Mouse (Mus musculus): ENCODE measurements at regions not wholly inside any gene's neighbourhood (a gene's known extent, or its start where the extent isn't known, plus 50 kb on each side); places are given as distances from the start of the nearest gene placed in this dataset.
A peak's percentile ranks its signal among the peaks of the same experiment; 100 is the strongest.

- no peaks in the 10 kb centered on the region for H3K36me3 ChIP-seq (ENCODE audit: control insufficient read depth, insufficient read depth, low read length, poor library complexity, severe bottlenecking)
- no peak for DNase-seq (ENCODE audit: low read depth, low spot score)
Observed at GRCm38 (mm10) chr17:65081779-65082086, 245.9 kb upstream of the 4930583I09Rik start.

GRCm38 (mm10) chr17:65081072-65081778 is 245.4 kb upstream of the 4930583I09Rik start:
- DNase-seq (ENCODE audit: low read depth, low spot score), result no peak
- Histone ChIP-seq H3K36me3 (ENCODE audit: control insufficient read depth, insufficient read depth, low read length, poor library complexity, severe bottlenecking) (no peaks in the 10 kb centered on the region), H3K27me3 (ENCODE audit: control insufficient read depth, insufficient read depth, low read length, poor library complexity, severe bottlenecking) (no peaks in the 10 kb centered on the region)

More at GRCm38 (mm10) chr17:65081779-65082086, 245.9 kb upstream of the 4930583I09Rik start:
- H3K27me3 ChIP-seq (ENCODE audit: control insufficient read depth, insufficient read depth, low read length, poor library complexity, severe bottlenecking), result no peaks in the 10 kb centered on the region

GRCm38 (mm10) chr17:65074878-65075277 is 239.0 kb upstream of the 4930583I09Rik start:
- no peaks in the 10 kb centered on the region for H3K27me3 ChIP-seq (ENCODE audit: control insufficient read depth, insufficient read depth, low read length, poor library complexity, severe bottlenecking)
- no peaks in the 10 kb centered on the region for H3K36me3 ChIP-seq (ENCODE audit: control insufficient read depth, insufficient read depth, low read length, poor library complexity, severe bottlenecking)
- no peak for DNase-seq (ENCODE audit: low read depth, low spot score)

DNA sequence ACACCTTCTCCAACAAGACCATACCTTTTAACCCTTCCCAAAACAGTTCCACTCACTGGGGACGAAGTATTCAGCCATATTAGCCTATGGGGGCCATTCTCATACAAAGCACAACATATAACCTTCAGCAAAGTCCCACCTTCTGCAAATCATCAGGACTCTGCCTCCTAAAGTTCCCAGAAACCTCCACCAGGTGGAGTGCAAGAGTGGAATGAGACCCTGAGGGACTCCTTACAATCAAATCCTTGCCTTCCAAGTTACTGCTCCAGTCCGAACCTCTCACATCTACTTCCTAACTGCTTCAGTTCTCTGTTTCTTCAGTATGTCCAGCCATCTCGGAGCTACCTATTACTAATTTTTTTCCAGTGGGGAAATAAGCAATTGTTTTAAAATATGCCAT is 235.2 kb upstream of the 4930583I09Rik start:
- H3K36me3 ChIP-seq (ENCODE audit: control insufficient read depth, insufficient read depth, low read length, poor library complexity, severe bottlenecking), result no peaks in the 10 kb centered on the region
- H3K27me3 ChIP-seq (ENCODE audit: control insufficient read depth, insufficient read depth, low read length, poor library complexity, severe bottlenecking), result no peaks in the 10 kb centered on the region
- DNase-seq (ENCODE audit: low read depth, low spot score), result no peak

DNA sequence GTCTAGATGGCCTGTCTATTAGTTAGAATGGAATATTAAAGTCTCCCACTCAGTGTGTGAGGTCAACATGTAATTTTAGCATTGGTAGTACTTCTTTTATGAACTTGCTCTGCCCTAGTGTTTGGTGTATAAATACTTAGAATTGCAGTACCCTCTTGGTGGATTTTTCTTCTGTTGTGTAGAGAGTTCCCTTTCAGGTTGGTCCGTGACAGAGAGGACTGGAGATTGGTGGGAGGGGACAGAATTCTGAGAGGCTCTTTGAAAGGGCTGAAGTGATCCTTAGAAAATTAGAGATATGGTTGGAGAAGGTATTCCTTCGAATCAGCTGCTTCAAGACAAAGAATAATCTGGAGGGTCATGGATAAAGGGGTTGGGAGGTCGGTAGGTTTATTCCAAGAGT is 230.3 kb upstream of the 4930583I09Rik start:
- no peak for DNase-seq (ENCODE audit: low read depth, low spot score)
- Histone ChIP-seq H3K36me3 (ENCODE audit: control insufficient read depth, insufficient read depth, low read length, poor library complexity, severe bottlenecking) (no peaks in the 10 kb centered on the region), H3K27me3 (ENCODE audit: control insufficient read depth, insufficient read depth, low read length, poor library complexity, severe bottlenecking) (no peaks in the 10 kb centered on the region)

- H3K36me3 ChIP-seq (ENCODE audit: control insufficient read depth, insufficient read depth, low read length, poor library complexity, severe bottlenecking), result no peaks in the 10 kb centered on the region
- no peaks in the 10 kb centered on the region for H3K27me3 ChIP-seq (ENCODE audit: control insufficient read depth, insufficient read depth, low read length, poor library complexity, severe bottlenecking)
- no peak for DNase-seq (ENCODE audit: low read depth, low spot score)
Observed at GRCm38 (mm10) chr17:65056059-65056458, 220.2 kb upstream of the 4930583I09Rik start.

DNA sequence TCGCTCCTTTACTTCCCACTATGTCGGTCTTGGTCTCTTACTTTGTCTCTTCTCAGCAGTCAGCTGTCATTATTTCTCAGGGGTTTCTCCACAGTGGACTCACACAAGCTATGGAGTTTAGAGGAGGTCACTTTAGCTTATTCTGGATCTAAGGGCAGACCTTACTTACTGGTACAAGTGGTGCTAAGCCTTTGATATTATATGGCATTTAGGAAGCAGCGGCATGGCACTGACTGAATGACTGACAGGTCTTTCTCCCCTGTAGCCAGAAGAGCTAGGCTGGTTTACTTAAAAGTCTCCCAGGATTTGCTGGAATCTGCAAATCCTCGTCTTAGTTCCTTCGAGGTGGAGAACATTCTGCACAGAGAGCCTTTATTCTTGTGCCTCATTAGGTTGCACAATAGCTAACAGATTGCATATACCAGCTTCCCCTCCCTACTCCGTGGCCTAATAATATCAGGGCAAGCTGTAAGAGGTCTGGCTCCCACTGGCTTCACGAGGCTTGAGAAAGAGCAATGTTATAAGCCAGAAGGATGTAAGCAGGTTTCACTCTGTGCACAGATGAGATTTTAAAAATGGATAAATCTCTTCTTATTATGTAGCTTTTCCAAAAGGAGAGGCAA is 214.1 kb upstream of the 4930583I09Rik start:
- no peaks in the 10 kb centered on the region for H3K36me3 ChIP-seq (ENCODE audit: control insufficient read depth, insufficient read depth, low read length, poor library complexity, severe bottlenecking)
- no peaks in the 10 kb centered on the region for H3K27me3 ChIP-seq (ENCODE audit: control insufficient read depth, insufficient read depth, low read length, poor library complexity, severe bottlenecking)
- DNase-seq (ENCODE audit: low read depth, low spot score), result no peak

- DNase-seq (ENCODE audit: low read depth, low spot score), result no peak
- no peaks in the 10 kb centered on the region for H3K27me3 ChIP-seq (ENCODE audit: control insufficient read depth, insufficient read depth, low read length, poor library complexity, severe bottlenecking)
- H3K36me3 ChIP-seq (ENCODE audit: control insufficient read depth, insufficient read depth, low read length, poor library complexity, severe bottlenecking), result no peaks in the 10 kb centered on the region
Observed at GRCm38 (mm10) chr17:65015731-65016130, 179.9 kb upstream of the 4930583I09Rik start.

DNA sequence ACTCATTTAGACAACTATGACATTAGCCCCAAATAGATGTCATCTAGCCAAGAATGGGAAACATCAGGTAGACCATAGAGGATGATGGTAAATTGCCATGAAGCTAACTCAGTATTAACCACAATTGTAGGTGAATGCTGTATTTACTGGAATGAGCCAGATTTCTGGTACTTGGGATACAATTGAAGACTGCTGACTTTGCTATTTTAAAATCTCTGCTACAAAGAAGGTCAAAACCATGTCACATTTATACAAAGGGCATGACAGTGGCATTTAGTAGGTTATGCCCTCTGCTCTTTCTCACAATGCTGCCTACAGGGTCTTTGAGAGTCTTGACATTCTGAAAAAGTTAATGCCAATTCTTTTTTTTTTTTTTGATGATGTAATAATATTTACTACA is 178.8 kb upstream of the 4930583I09Rik start:
- no peaks in the 10 kb centered on the region for H3K27me3 ChIP-seq (ENCODE audit: control insufficient read depth, insufficient read depth, low read length, poor library complexity, severe bottlenecking)
- no peak for DNase-seq (ENCODE audit: low read depth, low spot score)
- no peaks in the 10 kb centered on the region for H3K36me3 ChIP-seq (ENCODE audit: control insufficient read depth, insufficient read depth, low read length, poor library complexity, severe bottlenecking)

- DNase-seq (ENCODE audit: low read depth, low spot score), result no peak
- no peaks in the 10 kb centered on the region for H3K27me3 ChIP-seq (ENCODE audit: control insufficient read depth, insufficient read depth, low read length, poor library complexity, severe bottlenecking)
- no peaks in the 10 kb centered on the region for H3K36me3 ChIP-seq (ENCODE audit: control insufficient read depth, insufficient read depth, low read length, poor library complexity, severe bottlenecking)
Observed at GRCm38 (mm10) chr17:65000626-65001135, 164.8 kb upstream of the 4930583I09Rik start.

- no peak for DNase-seq (ENCODE audit: low read depth, low spot score)
- Histone ChIP-seq H3K27me3 (ENCODE audit: control insufficient read depth, insufficient read depth, low read length, poor library complexity, severe bottlenecking) (no peaks in the 10 kb centered on the region), H3K36me3 (ENCODE audit: control insufficient read depth, insufficient read depth, low read length, poor library complexity, severe bottlenecking) (no peaks in the 10 kb centered on the region)
Observed at GRCm38 (mm10) chr17:64994483-64994882, 158.6 kb upstream of the 4930583I09Rik start.

DNA sequence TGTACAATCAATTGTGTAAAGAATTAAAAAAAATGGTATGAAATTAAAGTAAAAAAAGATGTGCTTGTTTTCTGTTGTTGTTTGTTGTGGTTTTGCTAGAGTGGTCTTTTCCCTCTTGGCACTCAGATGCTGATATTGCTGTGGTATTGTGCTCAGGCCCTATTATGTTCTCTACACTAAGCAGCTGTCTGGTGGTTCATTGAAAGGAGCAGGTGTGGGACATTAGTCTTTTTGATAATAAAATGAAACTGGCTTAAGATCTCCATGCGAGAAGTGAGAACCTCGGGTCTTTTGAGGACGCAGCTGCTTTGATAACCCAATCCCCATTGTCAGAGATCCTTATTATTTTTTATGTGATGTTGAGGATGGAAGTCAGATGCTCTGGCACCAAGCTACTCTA is 155.4 kb upstream of the 4930583I09Rik start:
- Histone ChIP-seq H3K27me3 (ENCODE audit: control insufficient read depth, insufficient read depth, low read length, poor library complexity, severe bottlenecking) (no peaks in the 10 kb centered on the region), H3K36me3 (ENCODE audit: control insufficient read depth, insufficient read depth, low read length, poor library complexity, severe bottlenecking) (no peaks in the 10 kb centered on the region)
- DNase-seq (ENCODE audit: low read depth, low spot score), result no peak

DNA sequence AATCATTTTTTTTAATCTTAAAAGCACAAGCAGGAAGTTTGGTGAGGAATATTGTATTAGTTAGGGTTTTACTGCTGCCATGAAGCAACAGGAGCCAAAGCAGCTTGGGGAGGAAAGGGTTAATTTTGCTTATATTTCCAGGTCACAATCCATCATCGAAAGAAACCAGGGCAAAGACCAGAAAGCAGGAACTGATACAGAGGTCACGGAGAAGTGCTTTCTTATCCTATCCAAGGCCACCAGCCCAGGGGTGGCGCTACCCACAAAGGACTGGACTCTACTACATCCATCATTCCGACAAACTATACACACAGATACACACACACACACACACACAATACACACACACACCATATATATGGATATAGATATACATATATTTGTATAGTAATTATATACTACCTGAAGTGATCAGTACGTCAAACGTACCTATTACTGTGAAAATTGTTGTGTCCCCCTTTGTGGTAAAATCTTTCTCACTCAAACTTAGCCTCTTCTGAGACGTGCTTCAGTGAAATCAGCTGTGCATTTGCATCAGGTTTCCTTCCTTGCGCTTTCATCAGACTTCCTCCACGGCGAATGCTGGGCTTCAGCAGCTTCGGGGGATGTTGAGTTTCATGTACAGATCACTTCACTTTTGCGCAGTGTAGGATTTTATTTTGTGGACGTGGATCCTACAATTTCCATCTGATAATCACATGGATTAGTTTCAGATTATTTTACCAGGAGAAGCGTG is 148.6 kb upstream of the 4930583I09Rik start:
- H3K27me3 ChIP-seq (ENCODE audit: control insufficient read depth, insufficient read depth, low read length, poor library complexity, severe bottlenecking), result no peaks in the 10 kb centered on the region
- DNase-seq (ENCODE audit: low read depth, low spot score), result peak; percentile 1
- no peaks in the 10 kb centered on the region for H3K36me3 ChIP-seq (ENCODE audit: control insufficient read depth, insufficient read depth, low read length, poor library complexity, severe bottlenecking)

DNA sequence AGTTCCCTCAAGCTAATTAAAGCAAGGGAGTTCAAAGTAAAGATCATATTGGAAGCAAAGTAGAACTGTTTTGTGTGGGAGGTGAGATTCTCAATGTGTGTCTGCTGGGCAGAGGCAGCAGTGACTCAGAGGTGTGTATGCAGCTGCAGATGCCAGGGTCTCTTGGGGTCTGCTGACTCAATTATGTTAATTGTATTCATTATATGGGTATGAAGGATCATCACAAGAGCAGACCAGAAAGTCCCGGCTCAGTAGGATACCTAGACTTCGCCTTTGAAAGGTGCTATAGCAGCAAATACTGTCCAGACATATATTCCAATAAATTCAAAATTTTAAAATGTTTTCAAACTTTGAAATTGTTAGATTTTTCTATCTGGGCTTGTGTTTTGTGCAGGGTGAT is 147.6 kb upstream of the 4930583I09Rik start:
- no peaks in the 10 kb centered on the region for H3K36me3 ChIP-seq (ENCODE audit: control insufficient read depth, insufficient read depth, low read length, poor library complexity, severe bottlenecking)
- DNase-seq (ENCODE audit: low read depth, low spot score), result no peak
- H3K27me3 ChIP-seq (ENCODE audit: control insufficient read depth, insufficient read depth, low read length, poor library complexity, severe bottlenecking), result no peaks in the 10 kb centered on the region

GRCm38 (mm10) chr17:64964153-64964552 is 128.3 kb upstream of the 4930583I09Rik start:
- H3K27me3 ChIP-seq (ENCODE audit: control insufficient read depth, insufficient read depth, low read length, poor library complexity, severe bottlenecking), result no peaks in the 10 kb centered on the region
- no peaks in the 10 kb centered on the region for H3K36me3 ChIP-seq (ENCODE audit: control insufficient read depth, insufficient read depth, low read length, poor library complexity, severe bottlenecking)
- no peak for DNase-seq (ENCODE audit: low read depth, low spot score)

Measured in splenic B cell, adult 2 months (primary cell).